Mouse (Mus musculus) megakaryocyte-erythroid progenitor cell, adult 5-6 weeks (primary cell): Measurements from ENCODE around the gene Uqcrc1. TPM values are rescaled to one million over a fixed set of nuclear protein-coding genes. Genes with fewer than 3 reads are reported as not detected.

Source experiments
- ATAC-seq: replicated peaks from 2 replicates; pipeline ENCODE4 v1.8.0; 2016; ENCODE audit warnings: mild to moderate bottlenecking, inconsistent platforms; ENCODE audit not compliant: severe bottlenecking, poor library complexity, low FRiP score, low TSS enrichment
- total RNA-seq, 2 experiments: library from RNA; stranded (forward) in 1 of 2; stranded (reverse) in 1 of 2; fragments of 200-1000, 215-1000 nt in 1 of 2; fragments of >200 nt in 1 of 2; fragmentation: Nextera tagmentation in 1 of 2; gene quantifications; 2 replicates each; pipeline ENCODE4 v1.2.3; 2014 to 2017

Uqcrc1 gene
- total RNA-seq, 2 experiments from 2014 or later, result 283 to 361 TPM

DNA sequence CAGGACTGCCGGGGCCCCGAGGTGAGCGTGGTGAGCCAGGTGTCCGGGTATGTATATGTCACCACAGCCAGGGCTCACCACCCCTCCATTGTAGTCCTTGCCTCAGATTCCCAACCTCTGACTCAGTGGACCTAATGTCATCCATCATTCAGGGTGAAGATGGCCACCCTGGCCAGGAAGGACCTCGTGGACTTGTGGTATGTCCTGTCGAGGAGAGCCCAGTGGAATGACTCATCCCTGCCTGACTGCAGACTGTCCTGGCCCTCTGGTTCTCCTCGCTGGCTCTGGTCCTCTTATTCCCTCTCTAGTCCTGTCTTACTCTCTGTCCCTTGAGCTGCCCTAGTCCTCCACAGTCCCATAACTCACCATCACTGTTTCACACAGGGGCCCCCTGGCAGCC, 41.5 kb downstream of the Uqcrc1 start:
- ATAC-seq, result no peak

DNA sequence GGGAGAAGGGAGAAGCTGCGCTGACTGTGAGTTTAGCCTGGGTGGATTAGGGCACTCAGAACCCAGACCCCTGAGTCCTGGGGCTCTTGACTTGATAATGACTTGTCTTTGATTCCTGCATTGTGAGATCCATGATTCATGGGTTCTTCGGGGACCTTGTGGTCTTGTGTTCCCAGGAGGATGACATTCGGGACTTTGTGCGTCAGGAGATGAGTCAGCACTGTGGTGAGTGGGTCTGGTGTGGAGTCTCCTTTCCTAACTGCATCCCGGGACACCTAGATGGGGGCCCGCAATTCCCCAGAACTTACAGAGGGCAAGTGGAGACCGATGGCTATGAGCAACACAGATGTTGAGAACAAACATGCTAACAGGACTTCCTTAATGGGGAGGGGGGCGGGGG, 46.1 kb downstream of the Uqcrc1 start:
- ATAC-seq, result no peak

DNA sequence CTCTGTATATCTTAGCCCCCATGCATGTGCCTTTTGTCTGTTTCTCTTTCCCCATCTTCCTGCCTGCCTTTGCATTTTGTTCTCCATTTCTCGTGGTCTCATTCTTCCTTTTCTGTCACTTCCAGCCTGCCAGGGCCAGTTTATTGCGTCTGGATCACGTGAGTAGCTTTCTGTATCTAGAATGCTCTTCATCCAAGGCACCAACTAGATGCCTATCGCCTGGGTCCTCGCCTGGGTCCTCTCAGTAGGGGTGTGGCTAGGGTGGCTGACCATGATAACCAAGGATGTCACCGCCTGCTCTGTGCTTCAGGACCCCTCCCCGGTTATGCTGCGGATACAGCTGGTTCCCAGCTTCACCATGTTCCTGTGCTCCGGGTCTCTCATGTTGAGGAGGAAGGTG, 46.8 kb downstream of the Uqcrc1 start:
- ATAC-seq, result no peak

DNA sequence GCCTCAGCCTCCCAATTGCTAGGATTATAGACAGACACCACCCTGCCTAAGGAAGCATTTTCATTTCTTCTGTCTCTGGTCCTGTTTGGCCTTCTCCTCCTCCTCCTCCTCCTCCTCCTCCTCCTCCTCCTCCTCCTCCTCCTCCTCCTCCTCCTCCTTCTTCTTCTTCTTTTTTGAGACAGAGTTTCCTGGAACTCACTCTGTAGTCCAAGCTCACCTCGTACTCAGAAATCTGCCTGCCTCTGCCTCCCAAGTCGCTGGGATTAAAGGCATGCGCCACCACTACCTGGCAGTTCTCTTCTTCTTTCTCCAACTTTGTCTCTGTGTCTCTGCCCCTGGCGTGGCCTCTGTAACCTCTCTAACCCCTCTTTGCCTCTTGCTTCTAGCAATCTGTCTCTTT, 49.3 kb downstream of the Uqcrc1 start, which contains the start of gene Ucn2:
TSS of gene Ucn2 (plus strand) at position 301 of the 400 bp plus-strand sequence.
- ATAC-seq, result no peak

DNA sequence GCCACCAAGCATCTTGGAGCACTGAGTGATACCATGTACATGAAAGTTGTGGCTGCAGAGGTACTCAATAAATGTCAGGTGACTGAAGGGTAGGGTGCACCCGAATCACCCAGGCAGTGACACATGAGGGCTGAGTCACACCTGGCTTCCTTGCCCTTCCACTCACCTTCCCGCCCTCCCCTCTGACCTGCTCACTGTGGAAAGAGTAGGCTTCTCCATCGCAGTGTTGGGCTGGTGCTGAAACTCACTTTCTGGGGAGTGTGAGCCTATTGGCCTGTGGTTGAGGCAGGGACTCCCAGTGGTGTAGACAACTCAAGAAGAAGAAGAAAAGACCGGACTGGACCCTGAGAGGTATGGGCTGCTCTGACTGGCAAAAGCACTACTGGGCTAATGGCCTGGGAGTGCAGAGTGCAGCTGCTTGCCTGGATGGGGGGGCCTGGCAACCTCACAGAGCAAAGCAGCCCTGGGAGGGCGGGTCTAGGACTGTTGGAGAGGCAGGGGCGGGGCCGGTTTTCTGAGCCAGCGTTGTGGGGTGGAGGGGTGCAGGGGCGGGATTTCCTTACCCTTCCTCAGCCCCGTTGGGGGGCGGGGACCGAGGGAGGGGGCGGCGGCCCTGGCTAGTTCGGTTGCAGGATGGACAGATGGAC, 51.4 kb downstream of the Uqcrc1 start:
- ATAC-seq, result peak; percentile 25; the same call in 1 of the 2 replicates

DNA sequence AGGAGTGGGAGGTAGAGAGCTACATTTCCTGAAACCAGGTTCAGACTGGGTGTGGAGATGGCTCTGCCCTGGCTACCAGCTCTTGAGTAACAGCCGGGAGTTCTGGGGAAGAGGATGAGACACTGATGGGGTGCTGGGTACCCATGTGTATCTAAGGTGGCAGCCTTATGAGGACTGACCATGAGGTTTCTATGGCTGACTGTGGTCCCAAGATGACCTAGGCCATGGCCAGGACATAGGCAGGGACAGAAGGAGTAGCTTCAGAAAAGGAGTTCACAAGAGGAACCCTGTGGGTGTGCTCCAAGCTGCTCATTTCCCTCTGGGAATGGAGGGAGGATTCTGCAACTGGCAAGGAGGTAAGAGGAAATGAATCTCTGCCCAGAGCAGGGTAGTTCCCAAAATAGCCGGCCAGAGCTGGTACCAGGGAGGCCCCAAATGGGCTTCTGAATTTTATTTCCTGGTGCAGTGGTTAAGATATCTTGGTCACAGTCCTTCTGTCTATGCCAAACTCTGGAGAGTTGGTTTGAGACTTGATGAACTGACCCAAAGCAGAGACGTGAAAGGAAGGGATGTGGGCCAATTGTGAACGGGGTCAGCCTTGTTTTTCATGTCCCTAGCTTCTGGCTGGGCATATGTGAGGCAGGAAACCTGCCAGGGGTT, 53.5 kb downstream of the Uqcrc1 start:
- ATAC-seq, result no peak

DNA sequence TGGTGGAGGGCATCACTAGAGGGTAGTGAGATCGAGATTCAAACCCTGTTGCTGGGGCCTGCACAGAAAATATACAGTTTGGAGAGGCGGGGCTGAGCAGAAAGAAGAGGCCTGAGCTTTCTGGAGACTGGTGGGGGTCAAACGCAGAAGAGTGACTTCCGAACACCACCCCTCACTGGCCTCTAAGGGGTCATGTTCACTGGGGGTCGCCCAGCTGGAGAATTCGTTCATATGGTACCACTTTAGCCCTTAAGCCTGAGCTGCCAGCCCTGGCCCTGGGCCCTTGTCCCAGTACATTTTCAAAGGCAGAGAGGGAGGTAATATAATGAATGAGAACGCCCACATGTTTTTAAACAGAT, 54.0 kb downstream of the Uqcrc1 start:
- no peak for ATAC-seq

DNA sequence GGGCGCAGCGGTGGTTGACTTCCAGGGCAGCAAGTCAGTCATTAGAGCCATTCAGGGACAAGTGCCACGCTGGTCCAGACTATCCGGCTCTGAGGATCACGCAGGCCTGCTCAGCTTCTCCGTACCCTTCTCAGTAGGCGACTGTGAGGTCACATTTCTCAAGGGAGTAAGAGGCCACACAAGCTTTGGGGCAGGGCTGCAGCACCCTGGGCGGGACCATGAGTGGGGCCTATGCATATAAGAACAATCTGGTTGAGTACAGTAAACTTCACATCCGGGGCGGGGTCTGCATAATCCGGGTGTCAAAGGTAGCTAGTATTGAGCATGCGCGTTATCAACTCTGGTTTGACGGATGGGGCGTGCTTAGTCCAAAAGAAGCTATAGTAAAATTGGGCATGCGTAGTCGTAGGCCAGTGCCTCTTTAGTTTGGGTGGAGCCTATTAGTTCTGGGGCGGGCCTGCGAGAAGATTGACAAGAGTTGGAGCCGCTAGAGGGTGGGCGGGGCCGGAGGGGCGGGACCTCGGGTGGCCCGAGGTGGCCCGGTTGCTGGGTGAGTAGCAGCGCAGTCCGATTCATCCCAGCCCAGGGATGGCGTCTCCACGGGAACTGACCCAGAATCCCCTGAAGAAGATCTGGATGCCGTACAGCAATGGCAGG, 55.1 kb downstream of the Uqcrc1 start, which contains the start of gene Pfkfb4:
TSS of gene Pfkfb4 (plus strand) at position 351 of the 657 bp plus-strand sequence.
- peak; percentile 91 for ATAC-seq

DNA sequence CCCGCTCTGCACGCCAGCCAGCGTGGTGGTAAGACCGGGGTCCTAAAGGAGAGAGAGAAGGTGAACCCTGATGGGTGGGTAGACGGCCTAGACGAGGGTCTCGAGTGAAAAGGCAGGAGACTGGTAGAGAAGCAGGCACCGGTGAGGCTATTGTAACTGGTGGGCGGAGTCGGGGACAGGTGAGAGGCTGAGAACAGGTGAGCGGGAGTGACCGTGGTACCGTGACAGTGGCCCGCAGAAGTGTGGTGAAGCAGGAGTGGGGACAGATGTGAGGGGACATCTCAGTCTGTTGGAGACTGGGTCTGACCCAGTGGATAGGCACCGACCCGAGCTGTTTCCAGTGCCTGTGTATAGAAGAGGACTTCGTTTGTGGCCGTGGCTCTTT, 55.6 kb downstream of the Uqcrc1 start:
- no peak for ATAC-seq

DNA sequence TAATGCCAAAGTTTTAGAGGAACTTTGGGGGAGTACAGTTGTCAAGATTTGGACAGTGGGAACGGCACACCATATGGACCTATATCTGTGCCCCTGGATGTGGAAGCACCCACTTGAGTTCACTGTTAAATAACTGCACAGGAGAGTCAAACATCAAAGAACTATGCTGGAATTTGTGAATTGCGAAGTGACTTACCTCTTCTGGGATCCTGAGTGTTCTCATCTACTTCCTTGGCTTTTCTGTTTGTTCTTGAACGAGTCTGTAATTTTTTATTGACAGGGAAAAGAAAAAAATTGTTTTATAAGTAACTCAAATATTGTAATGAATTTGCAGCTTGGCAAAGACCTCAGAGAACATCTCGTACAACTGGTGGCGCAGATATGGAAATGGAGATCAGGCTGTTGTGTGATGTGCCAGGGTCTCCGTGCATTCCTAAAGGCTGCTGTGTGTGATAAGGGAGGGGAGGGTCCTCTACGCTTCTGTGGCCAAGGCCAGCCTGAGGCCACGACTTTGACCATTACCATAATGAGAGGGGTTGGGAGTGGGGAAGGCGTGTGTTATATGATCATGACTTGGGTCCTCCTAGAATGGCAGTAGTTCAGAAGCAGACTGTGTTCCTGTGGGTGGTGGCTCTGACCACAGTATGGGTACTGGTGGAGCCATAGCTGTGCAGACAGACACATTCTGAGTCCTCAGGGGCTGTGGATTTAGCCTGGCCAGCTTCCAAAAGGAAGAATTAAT, 56.4 kb downstream of the Uqcrc1 start:
- no peak for ATAC-seq

DNA sequence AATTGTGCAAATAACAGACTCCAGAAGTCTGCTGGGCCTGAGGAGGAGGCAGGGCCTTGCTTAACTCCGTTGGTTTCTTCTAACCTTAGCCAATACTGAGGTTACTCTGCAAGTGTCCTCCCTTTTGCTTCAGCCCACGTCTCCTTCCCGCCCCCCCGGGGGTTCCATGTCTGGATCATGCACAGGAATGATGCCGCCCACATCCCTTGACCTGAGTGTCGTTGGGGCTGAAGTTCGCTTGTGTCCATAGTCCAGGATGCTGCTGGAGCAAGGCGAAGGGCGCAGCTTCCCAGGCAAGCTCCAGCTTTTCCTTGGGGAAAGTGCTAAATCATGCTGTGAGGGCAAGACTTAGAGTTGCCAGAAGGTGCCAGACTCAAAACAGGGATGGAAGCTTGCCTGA, 60.0 kb downstream of the Uqcrc1 start:
- ATAC-seq, result no peak

DNA sequence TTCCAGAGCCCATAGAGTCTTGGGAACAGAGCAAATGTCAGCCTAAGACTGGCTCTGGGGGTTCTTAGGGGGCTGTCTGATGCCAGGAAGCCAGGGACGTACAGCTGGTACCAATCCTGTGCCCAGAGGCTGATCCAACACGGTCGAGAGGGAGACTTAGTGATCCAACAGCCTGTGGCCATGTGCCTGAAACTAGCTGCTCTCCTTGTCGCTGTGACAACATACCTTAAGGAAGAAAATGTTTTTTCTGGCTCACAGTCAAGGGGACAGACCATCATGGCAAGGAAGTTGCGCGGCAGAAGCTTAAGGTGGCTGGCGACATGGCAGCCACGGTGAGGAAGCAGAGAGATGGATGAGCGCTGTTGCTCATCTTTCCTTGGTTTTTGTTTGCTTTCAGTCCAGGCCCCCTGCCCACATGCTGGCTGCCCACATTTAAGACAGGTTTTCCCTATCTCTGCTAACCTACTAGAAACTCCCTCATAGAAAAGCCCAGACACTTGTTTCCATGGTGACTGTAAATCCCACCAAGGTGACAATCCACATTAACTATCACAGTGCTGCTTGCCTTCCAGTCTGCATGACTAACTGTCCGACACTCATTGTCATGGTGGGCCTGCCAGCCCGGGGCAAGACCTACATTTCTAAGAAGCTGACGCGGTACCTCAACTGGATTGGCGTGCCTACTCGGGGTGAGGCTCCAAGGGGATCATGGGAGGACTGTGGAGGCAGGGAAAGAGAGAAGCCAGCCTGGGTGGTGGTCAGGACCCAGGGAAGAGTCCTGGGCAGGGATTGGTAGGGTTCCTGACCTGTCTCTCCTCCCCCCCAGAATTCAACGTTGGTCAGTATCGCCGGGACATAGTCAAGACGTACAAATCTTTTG, 62.1 kb downstream of the Uqcrc1 start:
- ATAC-seq, result no peak

DNA sequence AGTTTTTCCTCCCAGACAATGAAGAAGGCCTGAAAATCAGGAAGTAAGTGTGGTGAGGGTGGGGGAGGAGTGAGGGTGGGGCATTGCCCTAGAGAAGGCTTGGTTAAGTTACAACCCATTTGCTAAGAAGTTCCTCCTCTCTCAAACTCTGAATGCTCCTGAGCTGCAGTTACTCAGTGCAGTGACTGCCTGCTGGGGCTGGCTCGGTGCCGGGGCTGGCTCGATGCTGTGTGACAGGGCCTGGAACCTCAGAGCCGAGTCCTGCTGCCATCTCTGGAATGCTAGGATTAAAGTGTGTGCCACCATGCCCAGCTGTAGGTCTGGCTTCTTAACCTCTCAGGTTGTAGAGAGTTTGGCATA, 62.7 kb downstream of the Uqcrc1 start:
- no peak for ATAC-seq

Other genes with a start within 250 kb of the Uqcrc1 start
- gene Prkar2a, start 247.3 kb upstream of the Uqcrc1 start, total RNA-seq (2014; fragmentation: Nextera tagmentation), result 15.7 and 19.3 TPM in 2 replicates
- 15.8 and 26.9 TPM in 2 replicates for gene Prkar2a, start 247.3 kb upstream of the Uqcrc1 start, total RNA-seq (2017)
- gene Ip6k2, start 152.8 kb upstream of the Uqcrc1 start, total RNA-seq (2014; fragmentation: Nextera tagmentation), result 29.8 and 36.7 TPM in 2 replicates
- 31.3 and 48.7 TPM in 2 replicates for gene Ip6k2, start 152.8 kb upstream of the Uqcrc1 start, total RNA-seq (2017)
- 8.6 and 12.2 TPM in 2 replicates for gene Nckipsd, start 128.3 kb upstream of the Uqcrc1 start, total RNA-seq (2014; fragmentation: Nextera tagmentation)
- 1.0 and 2.3 TPM in 2 replicates for gene Nckipsd, start 128.3 kb upstream of the Uqcrc1 start, total RNA-seq (2017)
- not detected in 2 replicates for gene Celsr3, start 110.3 kb upstream of the Uqcrc1 start, total RNA-seq (2014; fragmentation: Nextera tagmentation)
- gene Celsr3, start 110.3 kb upstream of the Uqcrc1 start, total RNA-seq (2017), result 0.05 TPM in 1 of 2 replicates, not detected in the other
- 5.7 and 5.8 TPM in 2 replicates for gene Slc26a6, start 83.3 kb upstream of the Uqcrc1 start, total RNA-seq (2014; fragmentation: Nextera tagmentation)
- gene Slc26a6, start 83.3 kb upstream of the Uqcrc1 start, total RNA-seq (2017), result 0.30 and 1.4 TPM in 2 replicates
- gene Tmem89, start 22.0 kb upstream of the Uqcrc1 start, total RNA-seq (2014; fragmentation: Nextera tagmentation), result 2.7 TPM in 1 of 2 replicates, not detected in the other
- not detected in 2 replicates for gene Tmem89, start 22.0 kb upstream of the Uqcrc1 start, total RNA-seq (2017)
- gene Col7a1, start 17.0 kb downstream of the Uqcrc1 start, total RNA-seq (2014; fragmentation: Nextera tagmentation), result 0.45 TPM in 1 of 2 replicates, not detected in the other
- 0.42 TPM in 1 of 2 replicates, not detected in the other for gene Col7a1, start 17.0 kb downstream of the Uqcrc1 start, total RNA-seq (2017)
- 1.2 TPM in 1 of 2 replicates, not detected in the other for gene Ucn2, start 49.4 kb downstream of the Uqcrc1 start, total RNA-seq (2014; fragmentation: Nextera tagmentation)
- not detected in 2 replicates for gene Ucn2, start 49.4 kb downstream of the Uqcrc1 start, total RNA-seq (2017)
- gene Pfkfb4, start 55.1 kb downstream of the Uqcrc1 start, total RNA-seq (2014; fragmentation: Nextera tagmentation), result 6.2 and 22.7 TPM in 2 replicates
- gene Pfkfb4, start 55.1 kb downstream of the Uqcrc1 start, total RNA-seq (2017), result 4.8 and 11.5 TPM in 2 replicates
- 52.0 and 52.8 TPM in 2 replicates for gene Shisa5, start 101.9 kb downstream of the Uqcrc1 start, total RNA-seq (2014; fragmentation: Nextera tagmentation)
- gene Shisa5, start 101.9 kb downstream of the Uqcrc1 start, total RNA-seq (2017), result 37.6 and 74.5 TPM in 2 replicates
- gene Trex1, start 123.1 kb downstream of the Uqcrc1 start, total RNA-seq (2014; fragmentation: Nextera tagmentation), result 17.1 and 29.7 TPM in 2 replicates
- gene Trex1, start 123.1 kb downstream of the Uqcrc1 start, total RNA-seq (2017), result 4.7 and 5.1 TPM in 2 replicates
- gene Atrip, start 137.5 kb downstream of the Uqcrc1 start, total RNA-seq (2014; fragmentation: Nextera tagmentation), result 14.9 and 26.3 TPM in 2 replicates
- 9.8 and 19.2 TPM in 2 replicates for gene Atrip, start 137.5 kb downstream of the Uqcrc1 start, total RNA-seq (2017)
- 12.2 and 17.1 TPM in 2 replicates for gene Ccdc51, start 145.9 kb downstream of the Uqcrc1 start, total RNA-seq (2014; fragmentation: Nextera tagmentation)
- 14.2 and 16.6 TPM in 2 replicates for gene Ccdc51, start 145.9 kb downstream of the Uqcrc1 start, total RNA-seq (2017)
- 418 and 530 TPM in 2 replicates for gene Tma7, start 146.0 kb downstream of the Uqcrc1 start, total RNA-seq (2014; fragmentation: Nextera tagmentation)
- gene Tma7, start 146.0 kb downstream of the Uqcrc1 start, total RNA-seq (2017), result 113 and 115 TPM in 2 replicates
- 1.3 TPM in 1 of 2 replicates, not detected in the other for gene Plxnb1, start 158.8 kb downstream of the Uqcrc1 start, total RNA-seq (2014; fragmentation: Nextera tagmentation)
- not detected in 2 replicates for gene Plxnb1, start 158.8 kb downstream of the Uqcrc1 start, total RNA-seq (2017)
- not detected in 2 replicates for gene Fbxw21, start 225.4 kb downstream of the Uqcrc1 start, total RNA-seq (2014; fragmentation: Nextera tagmentation)
- not detected in 2 replicates for gene Fbxw21, start 225.4 kb downstream of the Uqcrc1 start, total RNA-seq (2017)